8 mouse cellular contexts compared by ENCODE assay signal in genomic region chr11:88165683-88166364, GRCm38 (mm10). TPM values are rescaled to one million over a fixed set of nuclear protein-coding genes. Genes with fewer than 3 reads are reported as not detected.
DNase-seq lines count a peak whose midpoint lies in the region; ATAC-seq and TF ChIP-seq lines count a peak whose summit lies in the region.

No protein-coding gene starts in this region.

- H3K4me1 ChIP-seq in lung, embryonic 16.5 days (replicated peaks; ENCODE audit: control insufficient read depth, insufficient read depth, low read length): peaks cover 33% of the 10 kb centered on the region
- H3K4me1 ChIP-seq in embryonic facial prominence, embryonic 15.5 days: peaks cover 53% of the 10 kb centered on the region

- H3K36me3 ChIP-seq in lung, embryonic 16.5 days (ENCODE audit: control insufficient read depth, insufficient read depth, low read length): no peaks in the 10 kb centered on the region
- H3K36me3 ChIP-seq in embryonic facial prominence, embryonic 15.5 days: peaks cover 5% of the 10 kb centered on the region; the same call in 1 of the 2 replicates
- no peaks in the 10 kb centered on the region for H3K36me3 ChIP-seq in myocyte (ENCODE audit: control insufficient read depth, insufficient read depth)

- intact Hi-C loops in gastrocnemius, adult 2 months (cut with DNase I): no loop called here

- DNase-seq in gastrocnemius, adult 2 months: peak; percentile 69
- no peak for DNase-seq in gastrocnemius, adult 18-20 months (ENCODE audit: low spot score)
- DNase-seq in lung, postnatal 4 days: no peak
- no peak for DNase-seq in layer of hippocampus, adult 9-11 months
- no peak for DNase-seq in embryo, embryonic 9.5 days (ENCODE audit: extremely low spot score)

- peak overlapping the region; percentile 96 for H3K27ac ChIP-seq in gastrocnemius, adult 2 months
- peak overlapping the region; percentile 86 for H3K27ac ChIP-seq in lung, embryonic 16.5 days (ENCODE audit: low read length)
- H3K27ac ChIP-seq in embryonic facial prominence, embryonic 15.5 days (replicated peaks): peak overlapping the region; percentile 88

- H3ac ChIP-seq in myocyte (ENCODE audit: control insufficient read depth, insufficient read length): no peak overlapping the region

- TF ChIP-seq CTCF in gastrocnemius, adult 2 months (IDR thresholded peaks at IDR 0.05): no peak

- no peak for TF ChIP-seq POLR2A in myocyte (IDR thresholded peaks at IDR 0.05; ENCODE audit: insufficient read length, low read depth)

- no peak overlapping the region for H3K9ac ChIP-seq in lung, embryonic 16.5 days (ENCODE audit: low read length)
- no peak overlapping the region for H3K9ac ChIP-seq in embryonic facial prominence, embryonic 15.5 days

- 61% methylated on average over 10 of the region's 10 CpGs for WGBS in lung, embryonic 16.5 days
- WGBS in embryonic facial prominence, embryonic 15.5 days: 36% methylated on average over 10 of the region's 10 CpGs

- H3K4me3 ChIP-seq in gastrocnemius, adult 2 months: peak overlapping the region; percentile 64
- H3K4me3 ChIP-seq in lung, embryonic 16.5 days (ENCODE audit: low read length): no peak overlapping the region
- H3K4me3 ChIP-seq in embryonic facial prominence, embryonic 15.5 days (replicated peaks): no peak overlapping the region
- peak overlapping the region; percentile 7 for H3K4me3 ChIP-seq in myocyte

- peaks cover 2% of the 10 kb centered on the region; the same call in 1 of the 2 replicates for H3K27me3 ChIP-seq in lung, embryonic 16.5 days (ENCODE audit: control insufficient read depth, insufficient read depth, low read depth, low read length)
- peaks cover 7% of the 10 kb centered on the region for H3K27me3 ChIP-seq in embryonic facial prominence, embryonic 15.5 days
- no peaks in the 10 kb centered on the region for H3K27me3 ChIP-seq in myocyte (ENCODE audit: control insufficient read depth, insufficient read depth, insufficient read length)

- H3K4me2 ChIP-seq in lung, embryonic 16.5 days (ENCODE audit: low read depth, low read length): no peak overlapping the region
- H3K4me2 ChIP-seq in embryonic facial prominence, embryonic 15.5 days (replicated peaks): no peak overlapping the region
- H3K4me2 ChIP-seq in myocyte (ENCODE audit: low read depth): peak overlapping the region; percentile 73

- peaks cover 7% of the 10 kb centered on the region for H3K79me2 ChIP-seq in myocyte (ENCODE audit: control insufficient read depth, insufficient read depth)

- no peaks in the 10 kb centered on the region for H3K9me3 ChIP-seq in lung, embryonic 16.5 days (ENCODE audit: control insufficient read depth, low read length)
- H3K9me3 ChIP-seq in embryonic facial prominence, embryonic 15.5 days (replicated peaks): no peaks in the 10 kb centered on the region

- no peak for ATAC-seq in lung, embryonic 16.5 days (ENCODE audit: low read depth)
- no peak for ATAC-seq in embryonic facial prominence, embryonic 15.5 days (ENCODE audit: insufficient number of reproducible peaks, low FRiP score, low TSS enrichment, low read depth)

TF ChIP-seq in myocyte, 11 proteins besides CTCF, POLR2A, EP300 and RAD21:
- TF ChIP-seq REST (IDR thresholded peaks at IDR 0.05; ENCODE audit: insufficient read depth, insufficient read length) (no peak), MYOD1 (IDR thresholded peaks at IDR 0.05; ENCODE audit: control insufficient read depth in 1 of 3, insufficient read length in 2 of 3, low read depth in 2 of 3) (no peak), CEBPB (IDR thresholded peaks at IDR 0.05; ENCODE audit: insufficient read depth, poor library complexity, severe bottlenecking) (no peak), SRF (IDR thresholded peaks at IDR 0.05; ENCODE audit: control insufficient read depth, insufficient read length, low read depth) (no peak), MYOG (IDR thresholded peaks at IDR 0.05; ENCODE audit: control insufficient read depth in 1 of 3, insufficient read depth in 1 of 3, insufficient read length in 2 of 3, low read depth in 2 of 3) (no peak), TCF12 (IDR thresholded peaks at IDR 0.05; ENCODE audit: insufficient read depth, poor library complexity, severe bottlenecking) (no peak), E2F4 (IDR thresholded peaks at IDR 0.05; ENCODE audit: insufficient read depth) (no peak), USF1 (IDR thresholded peaks at IDR 0.05; ENCODE audit: low read depth) (no peak), POLR2AphosphoS2 (IDR thresholded peaks at IDR 0.05; ENCODE audit: insufficient read length, low read depth) (no peak), MAX (IDR thresholded peaks at IDR 0.05; ENCODE audit: low read depth) (no peak), TCF3 (IDR thresholded peaks at IDR 0.05; ENCODE audit: insufficient read length, low read depth) (no peak)

RNA-seq across cellular contexts. Expression of gene Mrps23, which starts 38.4 kb away (rescaled TPM):
- 100 to 1,000 TPM; 122 to 144 TPM for total RNA-seq in gastrocnemius, adult 2 months (2021)
- total RNA-seq in gastrocnemius, adult 18-20 months (2021): 100 to 1,000 TPM; 147 to 169 TPM
- 50.6 and 55.5 TPM in 2 replicates for polyA plus RNA-seq in lung, embryonic 16.5 days (2015; fragmentation: Nextera tagmentation; extraction: Ambion mirVana)
- 58.4 and 61.6 TPM in 2 replicates for polyA plus RNA-seq in embryonic facial prominence, embryonic 15.5 days (2015; fragmentation: Nextera tagmentation; extraction: Ambion mirVana)
- 319 TPM for polyA plus RNA-seq in myocyte (2012; fragmentation: generic; extraction: Trizol)

Comparison
In these comparisons a context has a peak if more than half of its experiments do, and no peak if none do; other contexts are left out.
1. H3K4me3 ChIP-seq: peak in gastrocnemius, adult 2 months (single experiment) and myocyte (single experiment); none in lung, embryonic 16.5 days (single experiment) and embryonic facial prominence, embryonic 15.5 days (single experiment).
2. Peak in every context shown above with its lines, with median percentiles within 50 percentile points of each other: H3K27ac ChIP-seq.